Mouse (Mus musculus): Measurements from ENCODE around the gene Nfatc3. TPM values are rescaled to one million over a fixed set of nuclear protein-coding genes. Genes with fewer than 3 reads are reported as not detected.

Nfatc3 gene
- total RNA-seq (2023), result 198 TPM

DNA sequence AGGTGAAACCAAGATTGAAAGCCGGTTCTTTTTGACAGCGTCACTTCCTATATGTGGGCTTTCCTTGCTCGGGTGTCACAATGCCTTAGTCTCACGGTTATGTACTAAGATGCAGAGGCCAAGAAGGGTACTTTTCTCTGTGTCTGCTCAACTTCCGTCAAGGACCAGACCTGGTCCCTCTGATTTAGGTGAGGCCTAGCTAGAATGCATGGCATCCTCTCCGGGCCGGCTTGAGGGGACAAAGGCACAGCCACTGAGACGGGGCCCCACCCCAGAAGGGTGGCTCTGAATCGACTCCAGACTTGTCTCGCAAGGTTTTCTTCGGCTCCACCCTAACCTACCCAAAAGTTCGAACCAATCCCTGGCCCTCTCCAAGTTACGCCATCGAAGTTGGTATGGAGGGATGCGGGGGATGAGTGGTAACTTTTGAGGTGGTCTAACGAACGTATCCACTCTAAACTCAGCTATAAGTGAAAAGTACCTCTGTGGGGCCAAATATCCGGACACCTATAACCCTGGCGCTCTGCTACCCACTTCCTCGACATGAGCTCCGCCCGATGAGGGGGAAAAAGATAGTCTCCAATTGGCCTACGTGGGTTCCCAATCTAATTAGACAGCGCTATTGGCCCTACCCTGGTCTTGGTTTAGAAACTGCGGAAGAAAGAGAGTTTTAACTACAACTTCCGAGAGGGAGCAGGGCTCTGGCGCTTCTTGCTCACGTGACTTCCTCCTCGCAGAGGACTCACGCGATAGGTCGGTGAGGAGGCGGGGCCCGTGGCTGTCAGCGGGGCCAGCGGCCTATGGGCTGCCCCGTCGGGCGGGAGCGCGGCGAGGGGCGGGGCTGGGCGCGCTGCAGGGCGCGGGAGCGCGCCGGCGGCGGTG is at the start of gene Nfatc3:
Gene Nfatc3 (plus strand): TSS at position 110 of the 882 bp plus-strand sequence.

DNA sequence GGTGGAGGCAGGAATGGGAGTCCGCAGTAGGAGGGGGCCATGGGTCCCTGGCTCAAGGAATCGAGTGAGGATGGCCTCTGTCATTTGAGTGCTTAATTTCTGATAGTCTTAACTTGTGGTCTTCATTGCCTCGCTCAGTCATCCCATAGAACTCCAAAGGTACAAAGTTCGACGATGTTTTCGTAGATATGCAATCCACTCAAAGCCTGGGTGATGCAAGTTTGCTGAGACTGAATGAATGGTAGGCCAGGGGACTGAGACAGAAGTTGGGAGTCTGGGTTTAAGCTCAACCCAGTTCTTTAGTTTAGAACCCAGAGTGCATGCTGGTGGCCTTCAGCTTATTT is 47.0 kb upstream of the Nfatc3 start, which contains the start of gene Ddx28:
Gene Ddx28 (minus strand): TSS at position 240 of the 344 bp plus-strand sequence.

DNA sequence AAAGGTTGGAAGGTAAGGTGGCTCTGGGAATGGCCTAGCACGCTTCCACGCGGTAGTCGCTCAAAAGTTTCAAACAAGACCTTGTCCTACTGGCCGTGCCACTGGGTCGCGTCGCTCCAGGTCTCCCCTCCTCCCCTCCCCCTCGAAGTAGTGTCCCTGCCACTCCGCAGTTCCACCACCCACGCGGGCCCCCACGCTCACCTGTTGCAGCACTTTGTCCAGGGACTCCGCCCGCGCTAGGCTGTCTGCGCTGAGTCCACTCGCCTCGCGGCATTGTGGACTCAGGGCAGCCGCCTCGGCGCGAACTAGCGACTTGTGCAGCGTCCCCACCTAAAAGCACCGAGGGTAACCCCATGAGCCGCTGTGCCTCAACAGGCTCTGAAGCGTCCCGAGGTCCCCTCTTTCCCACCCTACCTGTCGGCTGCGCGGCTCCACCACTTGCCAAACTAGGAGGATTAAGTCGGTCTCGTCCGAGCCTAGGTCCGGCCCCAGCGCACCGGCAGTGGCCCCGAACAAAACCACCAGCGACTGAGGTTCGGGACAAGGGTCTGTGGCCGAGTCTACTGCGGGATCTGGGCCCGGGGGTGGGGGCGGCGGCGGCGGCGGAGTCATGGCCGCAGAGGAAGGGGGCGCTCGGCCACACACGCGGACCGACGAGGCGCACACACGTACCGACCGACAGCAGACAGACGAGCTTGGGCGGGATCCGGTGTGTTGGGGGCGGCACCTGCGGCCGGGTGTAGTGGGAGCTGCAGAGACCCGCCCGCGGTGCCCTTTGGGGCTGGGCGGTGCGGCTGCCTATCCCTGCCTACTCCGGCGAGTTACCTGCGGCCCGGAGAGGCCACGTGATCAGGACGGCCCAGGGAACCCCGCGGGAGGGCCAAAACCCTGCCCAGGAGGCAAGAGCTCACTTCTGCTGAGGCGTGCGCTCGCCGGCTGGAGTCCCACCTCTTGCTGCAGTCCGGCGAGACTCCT is 77.8 kb downstream of the Nfatc3 start, which contains the start of gene Esrp2:
Gene Esrp2 (minus strand): TSS at position 819 of the 975 bp plus-strand sequence.

DNA sequence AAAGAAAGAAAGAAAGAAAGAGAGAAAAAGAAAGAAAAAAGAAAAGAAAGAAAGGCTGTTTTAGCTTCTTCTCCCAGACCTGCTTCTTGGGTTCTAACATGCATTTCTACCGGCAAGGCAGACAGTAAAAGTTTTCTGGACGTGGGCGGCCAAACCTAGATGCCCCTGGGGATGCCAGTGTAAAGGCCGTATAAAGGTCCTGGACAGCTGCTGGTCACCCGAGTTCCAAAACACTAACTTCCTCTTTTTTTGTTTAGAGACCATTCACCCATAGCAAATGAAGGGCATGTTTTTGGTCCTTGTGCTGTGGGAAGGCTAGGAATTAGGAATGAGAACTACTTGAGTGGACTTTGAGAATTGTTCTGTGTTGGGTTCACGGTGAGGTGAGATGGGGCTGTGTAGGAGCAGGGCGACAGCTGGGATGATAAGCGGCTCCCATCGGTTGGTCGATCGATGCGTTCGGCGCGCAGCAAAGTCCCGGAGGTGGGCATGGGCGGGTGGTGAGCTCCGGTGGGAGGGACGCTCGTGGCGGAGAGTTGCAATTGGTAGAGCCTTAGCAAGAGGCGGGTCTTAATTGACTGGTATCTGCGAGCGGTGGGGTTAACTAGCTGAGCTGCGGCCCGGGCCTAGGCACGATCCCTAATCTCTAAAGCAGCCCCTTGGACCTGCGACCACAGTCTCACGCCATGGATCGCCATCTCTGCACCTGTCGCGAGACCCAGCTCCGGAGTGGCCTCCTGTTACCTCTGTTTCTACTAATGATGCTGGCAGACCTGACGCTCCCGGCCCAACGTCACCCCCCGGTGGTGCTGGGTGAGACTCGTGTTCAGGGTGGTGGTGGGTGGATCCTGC is 91.4 kb downstream of the Nfatc3 start, which contains the start of gene Pla2g15:
Gene Pla2g15 (plus strand): TSS at position 599 of the 852 bp plus-strand sequence.

DNA sequence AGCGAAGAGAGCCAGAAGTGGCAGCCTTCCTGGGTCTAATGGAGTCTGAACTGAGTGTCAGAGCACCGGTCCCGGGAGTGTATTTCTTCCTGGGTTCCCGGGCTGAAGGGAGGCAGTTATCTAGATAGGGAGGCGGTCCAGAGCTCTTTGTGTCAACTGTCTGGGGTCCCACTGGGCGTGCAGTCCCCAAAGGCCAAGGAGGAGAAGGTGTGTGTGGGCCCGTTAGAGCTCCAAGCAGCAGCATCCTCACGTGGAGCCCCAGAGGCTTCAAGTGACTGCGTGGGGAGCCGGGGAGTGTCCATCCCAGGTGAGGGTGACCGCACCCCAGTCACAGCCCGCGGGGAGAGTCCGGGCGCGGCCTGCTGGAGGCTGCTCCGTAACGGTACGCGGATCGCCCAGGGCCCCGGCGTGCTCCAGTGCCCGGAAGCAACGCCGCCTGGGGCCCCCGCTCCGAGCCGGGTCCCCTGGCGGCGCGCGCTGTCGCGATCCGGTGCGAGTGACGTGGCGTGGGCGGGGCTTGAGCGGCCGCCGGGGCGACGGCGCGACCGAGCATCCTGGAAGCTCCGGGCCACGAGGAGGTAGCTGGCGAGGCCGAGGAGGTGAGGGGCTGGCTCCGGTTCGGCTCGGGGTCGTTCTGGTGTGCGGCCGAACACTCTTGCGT is 109.8 kb downstream of the Nfatc3 start, which contains the start of gene Slc7a6:
Gene Slc7a6 (plus strand): TSS at position 502 of the 661 bp plus-strand sequence.

Other genes with a start within 250 kb of the Nfatc3 start
- 103 TPM for gene Ranbp10, start 231.5 kb upstream of the Nfatc3 start, total RNA-seq (2023)
- gene Tsnaxip1, start 231.1 kb upstream of the Nfatc3 start, total RNA-seq (2023), result not detected
- gene Cenpt, start 205.6 kb upstream of the Nfatc3 start, total RNA-seq (2023), result 25.1 TPM
- gene Thap11, start 203.7 kb upstream of the Nfatc3 start, total RNA-seq (2023), result 23.1 TPM
- gene Nutf2, start 198.3 kb upstream of the Nfatc3 start, total RNA-seq (2023), result 36.5 TPM
- gene Edc4, start 178.0 kb upstream of the Nfatc3 start, total RNA-seq (2023), result 84.2 TPM
- gene Nrn1l, start 165.3 kb upstream of the Nfatc3 start, total RNA-seq (2023), result not detected
- 20.7 TPM for gene Pskh1, start 158.4 kb upstream of the Nfatc3 start, total RNA-seq (2023)
- 3.0 TPM for gene Ctrl, start 125.0 kb upstream of the Nfatc3 start, total RNA-seq (2023)
- 130 TPM for gene Psmb10, start 120.4 kb upstream of the Nfatc3 start, total RNA-seq (2023)
- not detected for gene Lcat, start 115.5 kb upstream of the Nfatc3 start, total RNA-seq (2023)
- gene Slc12a4, start 92.7 kb upstream of the Nfatc3 start, total RNA-seq (2023), result 14.6 TPM
- gene Dpep3, start 79.4 kb upstream of the Nfatc3 start, total RNA-seq (2023), result not detected
- gene Dus2, start 67.5 kb upstream of the Nfatc3 start, total RNA-seq (2023), result 10.1 TPM
- not detected for gene Dpep2nb, start 52.9 kb upstream of the Nfatc3 start, total RNA-seq (2023)
- gene Ddx28, start 47.0 kb upstream of the Nfatc3 start, total RNA-seq (2023), result 5.2 TPM
- gene Esrp2, start 78.1 kb downstream of the Nfatc3 start, total RNA-seq (2023), result 1.0 TPM
- 6.0 TPM for gene Pla2g15, start 91.6 kb downstream of the Nfatc3 start, total RNA-seq (2023)
- 49.9 TPM for gene Slc7a6, start 110.0 kb downstream of the Nfatc3 start, total RNA-seq (2023)
- gene Slc7a6os, start 152.1 kb downstream of the Nfatc3 start, total RNA-seq (2023), result 66.5 TPM
- 26.6 TPM for gene Prmt7, start 152.1 kb downstream of the Nfatc3 start, total RNA-seq (2023)